Mouse (Mus musculus): ENCODE data around the gene Dcst1. TPM values are rescaled to one million over a fixed set of nuclear protein-coding genes. Genes with fewer than 3 reads are reported as not detected.
A peak's percentile ranks its signal among the peaks of the same experiment; 100 is the strongest.

The Dcst1 gene
- 0.13 and 0.15 TPM in 2 replicates for polyA plus RNA-seq (2015; fragmentation: Nextera tagmentation; extraction: Ambion mirVana)

DNA sequence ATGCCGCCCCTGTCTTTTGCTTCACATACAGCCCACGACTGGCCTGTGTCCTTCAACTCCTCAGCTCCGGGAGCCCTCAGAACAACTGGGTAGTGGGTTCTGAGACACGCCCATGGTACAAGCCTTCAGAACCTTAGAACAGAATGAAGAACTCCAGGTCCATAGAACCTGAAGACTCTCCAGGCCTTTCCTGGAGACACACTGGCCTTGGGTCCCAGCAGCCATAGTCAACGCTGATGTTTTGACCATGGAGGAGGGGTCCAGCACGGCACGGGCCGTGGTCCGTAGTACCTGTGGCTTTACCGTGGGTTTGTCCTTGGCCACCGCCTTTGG is at the start of gene Dcst1:
Dcst1 (minus strand) TSS at position 101 of the 333 bp plus-strand sequence.
- WGBS (ENCODE audit: insufficient replicate concordance) = 70% methylated on average over 11 of the region's 11 CpGs
- Histone ChIP-seq H3K27me3 (ENCODE audit: insufficient read depth, low read length) (no peaks in the 10 kb centered on the region), H3K9ac (replicated peaks) (no peak within 1 kb of the TSS), H3K36me3 (replicated peaks; ENCODE audit: insufficient read depth, low read length) (no peaks in the 10 kb centered on the region), H3K4me2 (ENCODE audit: low read depth, low read length) (no peak within 1 kb of the TSS), H3K4me1 (ENCODE audit: insufficient read depth) (no peaks in the 10 kb centered on the region), H3K27ac (ENCODE audit: low read depth) (no peak within 1 kb of the TSS), H3K4me3 (ENCODE audit: low read depth, low read length) (no peak within 1 kb of the TSS), H3K9me3 (ENCODE audit: low read length) (no peaks in the 10 kb centered on the region)
- DNase-seq = no peak
- no peak for ATAC-seq
- TF ChIP-seq EP300 (IDR thresholded peaks at IDR 0.05; ENCODE audit: low read depth) (no peak), CTCF (IDR thresholded peaks at IDR 0.05; ENCODE audit: low read depth) (no peak)

DNA sequence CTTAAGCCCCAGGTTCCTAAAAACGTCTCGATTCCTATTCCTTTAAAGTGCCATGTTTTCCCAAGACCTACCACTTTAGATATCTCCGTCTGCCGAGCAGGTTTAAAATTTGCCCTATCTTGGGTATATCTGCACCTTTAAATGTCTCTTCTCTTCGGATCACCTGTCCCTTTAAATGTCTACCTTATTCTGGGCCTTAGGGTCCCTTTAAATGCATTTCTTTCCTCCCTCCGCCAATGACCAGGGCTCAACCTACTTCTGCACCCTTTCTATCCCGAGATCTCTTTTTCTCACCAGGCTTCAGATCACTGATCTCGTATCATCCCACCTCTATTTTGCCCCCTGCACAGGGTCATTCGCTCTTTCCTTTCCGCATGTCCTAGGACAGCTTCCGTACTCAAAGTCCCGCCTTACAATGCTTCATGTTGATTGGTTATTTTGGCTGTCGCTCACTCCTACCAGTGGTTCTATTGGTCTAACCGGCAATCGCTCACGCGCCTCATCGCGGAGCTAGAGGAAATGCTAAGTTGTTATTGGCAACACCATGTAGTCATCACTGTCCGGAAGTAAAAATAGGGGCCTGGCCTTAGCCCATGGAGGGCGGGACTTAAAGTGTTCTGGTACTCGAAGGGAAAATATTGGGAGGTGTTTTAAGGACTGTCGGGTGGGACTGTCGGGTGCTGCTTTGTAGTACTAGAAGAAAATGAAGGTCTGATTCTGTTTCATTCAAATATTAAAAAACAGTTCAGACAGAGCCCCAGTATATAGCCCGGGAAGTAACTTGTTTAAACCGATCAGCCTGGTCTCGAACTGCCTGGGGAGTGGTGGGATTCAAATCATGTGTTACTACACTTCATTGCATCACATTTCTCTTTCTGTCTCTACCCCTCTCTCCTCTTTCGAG is 46.7 kb upstream of the Dcst1 start, which contains the start of gene Flad1:
Flad1 (minus strand) TSS at position 381 of the 904 bp plus-strand sequence.
- WGBS (ENCODE audit: insufficient replicate concordance) = 3% methylated on average over 28 of the region's 28 CpGs
- H3K4me2 ChIP-seq (ENCODE audit: low read depth, low read length) = peak within 1 kb of the TSS; percentile 67
- H3K36me3 ChIP-seq (replicated peaks; ENCODE audit: insufficient read depth, low read length) = peaks cover 36% of the 10 kb centered on the region
- H3K9me3 ChIP-seq (ENCODE audit: low read length) = no peaks in the 10 kb centered on the region
- H3K27me3 ChIP-seq (ENCODE audit: insufficient read depth, low read length) = no peaks in the 10 kb centered on the region
- peak within 1 kb of the TSS; percentile 46 for H3K9ac ChIP-seq (replicated peaks)
- TF ChIP-seq EP300 (IDR thresholded peaks at IDR 0.05; ENCODE audit: low read depth) (peak; percentile 89), CTCF (IDR thresholded peaks at IDR 0.05; ENCODE audit: low read depth) (no peak)
- peak; percentile 96 for DNase-seq
- H3K4me3 ChIP-seq (ENCODE audit: low read depth, low read length) = peak within 1 kb of the TSS; percentile 63
- H3K4me1 ChIP-seq (ENCODE audit: insufficient read depth) = peaks cover 20% of the 10 kb centered on the region
- ATAC-seq = peak; percentile 98
- peak within 1 kb of the TSS; percentile 70 for H3K27ac ChIP-seq (ENCODE audit: low read depth)

DNA sequence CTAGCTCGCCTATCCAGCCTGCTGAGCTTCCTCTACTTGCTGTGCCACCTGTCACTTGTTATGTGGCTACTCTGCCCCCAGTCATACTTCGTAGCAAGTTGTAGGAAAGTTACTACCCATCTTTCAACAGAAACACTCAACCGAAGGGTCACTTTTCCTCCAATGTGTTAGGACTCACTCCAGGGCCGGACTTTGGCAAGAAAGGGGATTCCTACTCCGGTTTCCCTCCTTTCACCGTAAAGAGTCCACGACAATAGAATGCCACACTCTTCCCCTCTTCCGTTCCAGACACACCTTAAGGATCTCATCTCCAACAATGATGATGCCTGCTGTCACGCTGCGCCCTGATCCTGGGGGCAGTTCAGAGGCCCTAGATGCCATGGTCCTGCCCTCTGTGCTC is 45.8 kb upstream of the Dcst1 start:
- no peaks in the 10 kb centered on the region for H3K9me3 ChIP-seq (ENCODE audit: low read length)
- peaks cover 18% of the 10 kb centered on the region for H3K4me1 ChIP-seq (ENCODE audit: insufficient read depth)
- DNase-seq = no peak
- H3K27ac ChIP-seq (ENCODE audit: low read depth) = peak overlapping the region; percentile 42
- H3K9ac ChIP-seq (replicated peaks) = peak overlapping the region; percentile 46
- ATAC-seq = no peak
- WGBS (ENCODE audit: insufficient replicate concordance) = 69% methylated on average over 10 of the region's 10 CpGs
- H3K27me3 ChIP-seq (ENCODE audit: insufficient read depth, low read length) = no peaks in the 10 kb centered on the region
- H3K4me3 ChIP-seq (ENCODE audit: low read depth, low read length) = peak overlapping the region; percentile 63
- peak overlapping the region; percentile 67 for H3K4me2 ChIP-seq (ENCODE audit: low read depth, low read length)
- peaks cover 30% of the 10 kb centered on the region for H3K36me3 ChIP-seq (replicated peaks; ENCODE audit: insufficient read depth, low read length)
- TF ChIP-seq EP300 (IDR thresholded peaks at IDR 0.05; ENCODE audit: low read depth) = no peak
- no peak for TF ChIP-seq CTCF (IDR thresholded peaks at IDR 0.05; ENCODE audit: low read depth)

DNA sequence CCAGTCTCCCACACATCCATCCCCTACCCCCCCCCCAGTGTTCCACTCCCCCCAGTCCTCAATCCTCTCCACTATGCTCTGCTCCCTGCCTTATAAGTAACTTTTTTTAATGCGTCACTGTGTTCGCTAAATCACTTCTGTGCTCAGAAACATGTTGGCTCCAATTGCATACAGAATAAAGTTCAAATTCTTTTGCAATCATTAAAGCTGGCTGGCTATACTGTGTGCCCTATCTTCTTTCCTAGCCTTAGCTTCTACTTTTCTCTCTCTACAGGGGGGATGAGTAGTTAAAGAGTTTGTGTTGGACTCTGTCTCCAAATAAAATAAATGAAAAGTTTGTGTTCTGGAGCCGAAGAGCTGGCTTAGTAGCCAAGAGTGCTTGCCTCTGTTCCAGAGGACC is 44.6 kb upstream of the Dcst1 start:
- no peaks in the 10 kb centered on the region for H3K27me3 ChIP-seq (ENCODE audit: insufficient read depth, low read length)
- H3K36me3 ChIP-seq (replicated peaks; ENCODE audit: insufficient read depth, low read length) = peaks cover 31% of the 10 kb centered on the region
- peak overlapping the region; percentile 66 for H3K27ac ChIP-seq (ENCODE audit: low read depth)

DNA sequence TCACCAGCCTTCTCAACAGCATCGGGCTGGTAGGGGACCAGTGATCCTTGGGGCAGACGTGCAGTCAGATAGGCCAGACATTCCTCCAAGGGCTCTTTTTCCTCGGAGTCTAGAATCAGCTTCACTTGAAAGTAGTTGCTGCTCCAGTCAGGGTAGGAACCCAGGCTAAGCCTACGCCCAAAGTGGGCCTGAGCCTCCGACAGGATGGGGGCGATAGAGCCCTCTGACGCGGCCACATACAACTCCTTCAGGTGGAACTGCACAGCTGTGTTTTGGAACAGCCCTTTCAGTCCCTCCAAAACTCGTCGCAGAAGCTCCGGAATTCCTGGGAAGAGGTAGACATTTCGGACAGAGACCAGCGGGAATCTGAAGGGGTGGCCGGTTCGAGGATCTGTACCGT is 43.4 kb upstream of the Dcst1 start:
- no peak overlapping the region for H3K27ac ChIP-seq (ENCODE audit: low read depth)
- H3K9ac ChIP-seq (replicated peaks) = no peak overlapping the region
- 82% methylated on average over 16 of the region's 16 CpGs for WGBS (ENCODE audit: insufficient replicate concordance)
- ATAC-seq (no peak), DNase-seq (no peak)
- no peaks in the 10 kb centered on the region for H3K27me3 ChIP-seq (ENCODE audit: insufficient read depth, low read length)
- no peaks in the 10 kb centered on the region for H3K9me3 ChIP-seq (ENCODE audit: low read length)
- peaks cover 18% of the 10 kb centered on the region for H3K4me1 ChIP-seq (ENCODE audit: insufficient read depth)
- peaks cover 30% of the 10 kb centered on the region for H3K36me3 ChIP-seq (replicated peaks; ENCODE audit: insufficient read depth, low read length)
- H3K4me2 ChIP-seq (ENCODE audit: low read depth, low read length) = no peak overlapping the region
- no peak for TF ChIP-seq EP300 (IDR thresholded peaks at IDR 0.05; ENCODE audit: low read depth)
- no peak overlapping the region for H3K4me3 ChIP-seq (ENCODE audit: low read depth, low read length)

More for the DNA sequence above, 44.6 kb upstream of the Dcst1 start:
- ATAC-seq (peak; percentile 8; the same call in 1 of the 2 replicates), DNase-seq (no peak)
- H3K4me3 ChIP-seq (ENCODE audit: low read depth, low read length) = no peak overlapping the region
- H3K9ac ChIP-seq (replicated peaks) = no peak overlapping the region
- 75% methylated on average over 3 of the region's 3 CpGs for WGBS (ENCODE audit: insufficient replicate concordance)
- H3K9me3 ChIP-seq (ENCODE audit: low read length) = no peaks in the 10 kb centered on the region
- H3K4me2 ChIP-seq (ENCODE audit: low read depth, low read length) = peak overlapping the region; percentile 26; the same call in 1 of the 2 replicates
- TF ChIP-seq CTCF (IDR thresholded peaks at IDR 0.05; ENCODE audit: low read depth) (no peak), EP300 (IDR thresholded peaks at IDR 0.05; ENCODE audit: low read depth) (no peak)
- H3K4me1 ChIP-seq (ENCODE audit: insufficient read depth) = peaks cover 18% of the 10 kb centered on the region

DNA sequence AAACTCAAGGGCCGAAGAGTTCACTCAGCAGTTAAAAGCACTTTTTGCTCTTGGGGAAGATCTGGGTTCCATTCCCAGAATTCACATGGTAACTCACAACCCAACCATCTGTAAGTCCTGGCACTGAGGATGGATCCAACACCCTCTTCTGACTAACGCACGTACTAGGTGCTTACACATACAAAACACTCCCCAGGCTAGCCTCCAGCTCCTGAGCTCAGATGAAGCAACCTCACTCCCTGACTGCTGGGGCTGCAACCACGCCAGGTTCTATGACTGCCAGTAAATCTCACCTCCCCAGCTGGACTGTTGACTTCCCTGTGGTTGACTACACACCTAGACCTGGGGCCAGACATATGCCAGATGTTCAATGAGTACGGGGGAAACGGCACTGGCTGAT is 41.8 kb upstream of the Dcst1 start:
- Histone ChIP-seq H3K9ac (replicated peaks) (no peak overlapping the region), H3K4me3 (ENCODE audit: low read depth, low read length) (no peak overlapping the region), H3K4me2 (ENCODE audit: low read depth, low read length) (no peak overlapping the region), H3K27ac (ENCODE audit: low read depth) (no peak overlapping the region), H3K4me1 (ENCODE audit: insufficient read depth) (peaks cover 15% of the 10 kb centered on the region), H3K27me3 (ENCODE audit: insufficient read depth, low read length) (no peaks in the 10 kb centered on the region), H3K36me3 (replicated peaks; ENCODE audit: insufficient read depth, low read length) (peaks cover 43% of the 10 kb centered on the region), H3K9me3 (ENCODE audit: low read length) (no peaks in the 10 kb centered on the region)
- no peak for ATAC-seq
- WGBS (ENCODE audit: insufficient replicate concordance) = 78% methylated on average over 6 of the region's 6 CpGs
- no peak for TF ChIP-seq CTCF (IDR thresholded peaks at IDR 0.05; ENCODE audit: low read depth)
- TF ChIP-seq EP300 (IDR thresholded peaks at IDR 0.05; ENCODE audit: low read depth) = no peak
- DNase-seq = no peak
